Mouse (Mus musculus) leukemia stem cell, adult 10-12 weeks (primary cell): ENCODE results near the gene Gm15294. TPM values are rescaled to one million over a fixed set of nuclear protein-coding genes. Genes with fewer than 3 reads are reported as not detected.

ENCODE experiments used
- polyA plus RNA-seq: library from polyadenylated mRNA; stranded (reverse); fragments of >175 nt; gene quantifications from 2 replicates; pipeline ENCODE4 v1.2.3, GENCODE M21; 2012; ENCODE audit warnings: low replicate concordance

The Gm15294 gene
- polyA plus RNA-seq = not detected in 2 replicates

GRCm38 (mm10) chrX:141875135-141875534, at the start of gene Gm15294:
Gene Gm15294 (minus strand): TSS chrX:141875235.

Other genes with a start within 250 kb of the Gm15294 start
- not detected in 2 replicates for gene Irs4, start 150.0 kb downstream of the Gm15294 start, polyA plus RNA-seq